Mouse (Mus musculus): ENCODE data around the gene Dab1. TPM values are rescaled to one million over a fixed set of nuclear protein-coding genes. Genes with fewer than 3 reads are reported as not detected.

The Dab1 gene
- polyA plus RNA-seq, 1 experiment = 0.26 TPM

DNA sequence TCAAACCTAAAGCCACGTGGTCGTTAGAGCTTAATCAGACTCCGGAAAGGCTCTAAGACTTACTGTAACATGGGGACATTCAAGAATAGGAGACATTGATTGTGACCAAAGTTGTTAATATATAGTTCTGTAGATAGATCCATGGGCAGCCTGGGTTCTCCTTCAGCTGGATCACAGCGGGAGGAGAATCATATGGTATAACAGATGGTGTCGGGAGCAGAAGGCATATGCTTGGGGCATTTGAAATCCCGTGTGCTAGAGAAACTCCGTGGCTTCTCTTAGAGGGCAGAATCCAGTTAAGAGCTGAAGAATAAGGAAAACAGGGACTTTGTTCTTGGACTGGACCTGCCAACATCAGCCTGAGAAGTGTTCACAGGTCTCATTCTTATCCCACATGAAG, 904.6 kb downstream of the Dab1 start:
- Histone ChIP-seq H3K36me3 (ENCODE audit: control insufficient read depth, insufficient read depth, low read length) (no peaks in the 10 kb centered on the region), H3K4me1 (ENCODE audit: control insufficient read depth, insufficient read depth, insufficient read length) (no peaks in the 10 kb centered on the region), H3K4me3 (ENCODE audit: extremely low read depth, insufficient read depth, insufficient read length) (no peak overlapping the region), H3K27ac (ENCODE audit: insufficient read depth, low read length) (no peak overlapping the region), H3K27me3 (ENCODE audit: control insufficient read depth, insufficient read depth, low read length) (no peaks in the 10 kb centered on the region)
- TF ChIP-seq POLR2A (IDR thresholded peaks at IDR 0.05; ENCODE audit: low read depth, low read length) = no peak
- no peak for TF ChIP-seq CTCF (IDR thresholded peaks at IDR 0.05; ENCODE audit: extremely low read depth, insufficient read depth, insufficient read length, insufficient replicate concordance)
- DNase-seq (ENCODE audit: low read depth in 1 of 2, low spot score in 2 of 2) = no peak
- WGBS = 87% methylated on average over 7 of the region's 7 CpGs

DNA sequence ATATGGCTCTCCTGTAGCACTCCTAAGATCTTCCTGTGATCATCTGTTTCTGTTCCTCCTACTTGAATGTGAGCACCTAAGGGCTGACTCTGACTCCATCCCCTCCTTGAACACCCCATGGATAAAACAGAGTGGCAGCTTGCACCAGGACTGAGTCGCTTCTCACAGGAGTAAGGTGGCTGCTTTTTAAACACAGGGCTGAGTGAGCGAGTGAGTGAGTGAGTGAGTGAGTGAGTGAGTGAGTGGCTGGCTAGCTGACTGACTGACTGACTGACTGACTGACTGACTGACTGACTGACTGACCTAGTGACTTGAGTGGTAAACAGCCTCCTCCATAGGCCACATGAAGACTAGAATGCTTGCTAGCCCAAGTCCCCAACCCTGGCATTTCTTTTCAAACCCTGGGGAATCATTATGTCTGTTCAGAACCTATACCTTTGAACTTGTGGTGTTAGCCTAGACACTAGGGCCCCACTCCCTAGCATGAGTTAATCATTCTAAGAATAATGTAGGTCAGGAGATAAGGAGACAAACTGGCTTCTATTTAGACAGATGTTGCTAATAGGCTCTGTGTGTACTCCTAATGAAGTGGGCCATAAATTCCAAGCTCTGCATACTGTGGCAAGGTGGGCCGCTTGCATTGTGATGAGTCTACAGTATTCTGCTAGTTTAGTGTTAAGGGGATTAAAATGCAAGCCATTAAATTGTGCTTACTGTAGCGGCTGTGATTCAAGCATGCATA, 910.9 kb downstream of the Dab1 start:
- DNase-seq (ENCODE audit: low read depth in 1 of 2, low spot score in 2 of 2) = no peak
- Histone ChIP-seq H3K4me1 (ENCODE audit: control insufficient read depth, insufficient read depth, insufficient read length) (no peaks in the 10 kb centered on the region), H3K4me3 (ENCODE audit: extremely low read depth, insufficient read depth, insufficient read length) (no peak overlapping the region), H3K27me3 (ENCODE audit: control insufficient read depth, insufficient read depth, low read length) (no peaks in the 10 kb centered on the region), H3K36me3 (ENCODE audit: control insufficient read depth, insufficient read depth, low read length) (no peaks in the 10 kb centered on the region), H3K27ac (ENCODE audit: insufficient read depth, low read length) (no peak overlapping the region)
- 88% methylated on average over 4 of the region's 4 CpGs for WGBS
- TF ChIP-seq POLR2A (IDR thresholded peaks at IDR 0.05; ENCODE audit: low read depth, low read length) (no peak), CTCF (IDR thresholded peaks at IDR 0.05; ENCODE audit: extremely low read depth, insufficient read depth, insufficient read length, insufficient replicate concordance) (no peak)

DNA sequence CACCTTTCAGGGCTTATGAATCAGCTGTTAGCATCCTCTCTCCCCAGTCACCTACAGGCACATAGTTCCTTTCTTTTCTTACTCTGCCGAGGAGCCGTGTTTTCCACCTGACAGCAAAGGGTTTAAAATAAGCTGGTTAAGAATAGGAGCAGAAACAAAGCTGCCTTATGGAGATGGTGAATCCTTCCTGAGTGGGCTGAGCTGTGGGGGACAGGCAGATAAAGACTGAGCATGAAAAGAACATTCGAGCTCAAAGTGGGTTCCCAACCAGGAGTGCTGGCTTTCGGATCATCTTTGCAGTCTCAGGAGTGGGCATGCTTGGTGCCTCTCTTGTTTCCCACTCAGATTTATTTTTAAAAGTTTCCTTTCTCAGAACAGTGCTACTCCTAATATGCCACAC, 913.7 kb downstream of the Dab1 start:
- Histone ChIP-seq H3K4me3 (ENCODE audit: extremely low read depth, insufficient read depth, insufficient read length) (no peak overlapping the region), H3K36me3 (ENCODE audit: control insufficient read depth, insufficient read depth, low read length) (no peaks in the 10 kb centered on the region), H3K27ac (ENCODE audit: insufficient read depth, low read length) (no peak overlapping the region), H3K4me1 (ENCODE audit: control insufficient read depth, insufficient read depth, insufficient read length) (no peaks in the 10 kb centered on the region), H3K27me3 (ENCODE audit: control insufficient read depth, insufficient read depth, low read length) (no peaks in the 10 kb centered on the region)
- DNase-seq (ENCODE audit: low read depth in 1 of 2, low spot score in 2 of 2) = no peak
- no peak for TF ChIP-seq CTCF (IDR thresholded peaks at IDR 0.05; ENCODE audit: extremely low read depth, insufficient read depth, insufficient read length, insufficient replicate concordance)
- TF ChIP-seq POLR2A (IDR thresholded peaks at IDR 0.05; ENCODE audit: low read depth, low read length) = no peak
- WGBS = 90% methylated on average over 4 of the region's 4 CpGs

DNA sequence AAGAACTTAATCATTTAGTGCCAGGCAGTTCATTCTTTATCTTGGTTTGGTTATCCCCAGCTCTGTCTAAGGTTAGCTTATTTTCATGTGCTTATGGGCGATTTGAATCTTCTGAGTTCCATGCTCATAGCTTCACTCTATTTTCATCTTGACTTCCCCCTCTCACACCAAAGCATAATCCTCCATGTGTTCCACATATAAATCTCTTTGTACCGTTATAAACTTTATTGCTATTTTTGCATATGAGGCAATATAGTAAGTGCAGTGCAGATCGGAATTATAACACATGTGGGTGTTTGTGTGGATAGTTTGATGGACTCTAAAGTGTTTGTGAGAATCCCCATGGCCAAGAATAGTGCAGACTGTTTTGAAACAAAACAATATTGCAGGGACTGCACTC, 919.3 kb downstream of the Dab1 start:
- Histone ChIP-seq H3K4me3 (ENCODE audit: extremely low read depth, insufficient read depth, insufficient read length) (no peak overlapping the region), H3K27me3 (ENCODE audit: control insufficient read depth, insufficient read depth, low read length) (no peaks in the 10 kb centered on the region), H3K36me3 (ENCODE audit: control insufficient read depth, insufficient read depth, low read length) (no peaks in the 10 kb centered on the region), H3K27ac (ENCODE audit: insufficient read depth, low read length) (no peak overlapping the region), H3K4me1 (ENCODE audit: control insufficient read depth, insufficient read depth, insufficient read length) (no peaks in the 10 kb centered on the region)
- 87% methylated on average over 3 of the region's 3 CpGs for WGBS
- DNase-seq (ENCODE audit: low read depth in 1 of 2, low spot score in 2 of 2) = no peak
- no peak for TF ChIP-seq POLR2A (IDR thresholded peaks at IDR 0.05; ENCODE audit: low read depth, low read length)

DNA sequence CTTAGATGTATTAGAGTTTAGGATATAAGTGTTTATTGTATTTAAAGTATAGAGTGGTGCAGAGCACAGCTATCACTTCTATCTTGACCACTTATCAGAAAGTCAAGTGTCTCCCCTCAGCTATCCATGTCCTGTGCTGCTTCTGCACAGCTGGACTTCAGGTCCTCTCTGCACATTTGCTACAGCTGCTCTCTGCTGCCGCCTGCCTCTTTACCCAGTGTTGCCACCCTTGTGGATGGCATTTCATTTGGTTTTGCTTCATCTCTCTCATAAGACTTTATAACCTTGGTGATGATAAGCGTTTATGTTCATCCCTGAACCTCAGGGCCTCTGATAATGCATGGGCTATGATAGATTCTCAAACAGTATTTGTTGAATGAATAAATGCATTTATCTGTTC, 919.9 kb downstream of the Dab1 start:
- H3K4me3 ChIP-seq (ENCODE audit: extremely low read depth, insufficient read depth, insufficient read length) = no peak overlapping the region
- no peaks in the 10 kb centered on the region for H3K27me3 ChIP-seq (ENCODE audit: control insufficient read depth, insufficient read depth, low read length)
- WGBS = 74% methylated on average over 2 of the region's 2 CpGs
- DNase-seq (ENCODE audit: low read depth in 1 of 2, low spot score in 2 of 2) = no peak
- no peaks in the 10 kb centered on the region for H3K36me3 ChIP-seq (ENCODE audit: control insufficient read depth, insufficient read depth, low read length)
- H3K27ac ChIP-seq (ENCODE audit: insufficient read depth, low read length) = no peak overlapping the region
- TF ChIP-seq POLR2A (IDR thresholded peaks at IDR 0.05; ENCODE audit: low read depth, low read length) (no peak), CTCF (IDR thresholded peaks at IDR 0.05; ENCODE audit: extremely low read depth, insufficient read depth, insufficient read length, insufficient replicate concordance) (no peak)
- no peaks in the 10 kb centered on the region for H3K4me1 ChIP-seq (ENCODE audit: control insufficient read depth, insufficient read depth, insufficient read length)

DNA sequence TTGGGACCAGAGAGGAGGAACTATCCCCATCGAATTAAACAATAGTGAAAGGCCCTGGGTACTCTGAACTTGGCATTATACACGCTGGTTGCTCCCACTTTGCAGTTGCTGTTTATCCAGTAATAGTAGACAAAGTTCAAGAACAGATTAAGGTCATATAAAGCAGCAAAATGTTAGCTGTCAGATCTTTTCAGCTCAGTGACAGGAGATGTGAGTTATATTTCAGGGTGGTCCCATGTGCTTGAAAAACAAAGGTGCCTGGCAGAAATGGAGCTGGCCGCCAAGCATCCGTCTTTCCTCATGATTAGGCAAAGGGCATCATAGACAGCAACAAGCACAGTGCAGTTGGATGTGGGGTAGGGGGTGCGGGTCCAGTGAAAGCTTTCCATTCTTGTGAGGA, 927.9 kb downstream of the Dab1 start:
- TF ChIP-seq CTCF (IDR thresholded peaks at IDR 0.05; ENCODE audit: extremely low read depth, insufficient read depth, insufficient read length, insufficient replicate concordance) = no peak
- no peak for TF ChIP-seq POLR2A (IDR thresholded peaks at IDR 0.05; ENCODE audit: low read depth, low read length)
- no peaks in the 10 kb centered on the region for H3K27me3 ChIP-seq (ENCODE audit: control insufficient read depth, insufficient read depth, low read length)
- DNase-seq (ENCODE audit: low read depth in 1 of 2, low spot score in 2 of 2) = no peak
- no peaks in the 10 kb centered on the region for H3K4me1 ChIP-seq (ENCODE audit: control insufficient read depth, insufficient read depth, insufficient read length)
- WGBS = 88% methylated on average over 5 of the region's 5 CpGs
- no peak overlapping the region for H3K27ac ChIP-seq (ENCODE audit: insufficient read depth, low read length)
- no peak overlapping the region for H3K4me3 ChIP-seq (ENCODE audit: extremely low read depth, insufficient read depth, insufficient read length)
- no peaks in the 10 kb centered on the region for H3K36me3 ChIP-seq (ENCODE audit: control insufficient read depth, insufficient read depth, low read length)

DNA sequence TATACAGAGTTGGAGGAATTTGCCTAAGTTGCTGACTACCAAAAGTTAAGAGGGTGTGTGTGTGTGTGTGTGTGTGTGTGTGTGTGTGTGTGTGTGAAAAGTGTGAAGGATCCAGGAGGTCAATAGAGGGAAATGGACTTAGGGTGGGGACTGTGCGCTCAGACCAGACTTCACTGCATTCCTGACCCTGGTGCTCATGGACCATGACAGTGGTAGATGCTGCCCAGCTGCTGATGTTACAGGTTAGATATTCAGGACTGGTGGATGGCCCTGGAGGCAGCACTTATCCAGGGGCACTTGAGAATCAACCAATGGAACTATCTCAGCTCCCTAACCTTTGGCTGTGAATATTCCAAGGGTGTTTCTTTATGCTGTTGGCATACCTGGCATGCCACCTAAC, 929.1 kb downstream of the Dab1 start:
- WGBS = 100% methylated on average over 1 of the region's 1 CpGs
- no peak overlapping the region for H3K4me3 ChIP-seq (ENCODE audit: extremely low read depth, insufficient read depth, insufficient read length)
- H3K4me1 ChIP-seq (ENCODE audit: control insufficient read depth, insufficient read depth, insufficient read length) = no peaks in the 10 kb centered on the region
- DNase-seq (ENCODE audit: low read depth in 1 of 2, low spot score in 2 of 2) = no peak
- TF ChIP-seq CTCF (IDR thresholded peaks at IDR 0.05; ENCODE audit: extremely low read depth, insufficient read depth, insufficient read length, insufficient replicate concordance) (no peak), POLR2A (IDR thresholded peaks at IDR 0.05; ENCODE audit: low read depth, low read length) (no peak)
- H3K27me3 ChIP-seq (ENCODE audit: control insufficient read depth, insufficient read depth, low read length) = no peaks in the 10 kb centered on the region
- H3K27ac ChIP-seq (ENCODE audit: insufficient read depth, low read length) = no peak overlapping the region
- H3K36me3 ChIP-seq (ENCODE audit: control insufficient read depth, insufficient read depth, low read length) = no peaks in the 10 kb centered on the region

Measured in spleen, adult 2 months (tissue).